In genomic region chr2:153345454-153346220, GRCm38 (mm10) we compare ENCODE assay signal across 8 mouse cellular contexts. TPM values are rescaled to one million over a fixed set of nuclear protein-coding genes. Genes with fewer than 3 reads are reported as not detected.
DNase-seq lines count a peak whose midpoint lies in the region; ATAC-seq and TF ChIP-seq lines count a peak whose summit lies in the region.

Gene Asxl1, plus strand, starts transcription at chr2:153345829.

- peak within 1 kb of the TSS; percentile 93 for H3K4me3 ChIP-seq in G1E (ENCODE audit: low read depth, low read length)
- H3K4me3 ChIP-seq in forebrain, embryonic 16.5 days (replicated peaks; ENCODE audit: low read length), result peak within 1 kb of the TSS; percentile 82
- H3K4me3 ChIP-seq in layer of hippocampus, adult 2 months, result peak within 1 kb of the TSS; percentile 90
- H3K4me3 ChIP-seq in lung, embryonic 14.5 days (ENCODE audit: low read depth, low read length), result peak within 1 kb of the TSS; percentile 86
- peak within 1 kb of the TSS; percentile 94 for H3K4me3 ChIP-seq in olfactory bulb, adult 2 months (ENCODE audit: insufficient read depth, low read depth, low read length)
- peak within 1 kb of the TSS; percentile 97 for H3K4me3 ChIP-seq in thymus, adult 2 months (ENCODE audit: control insufficient read depth, insufficient read depth, low read length)

- H3K36me3 ChIP-seq in G1E (replicated peaks), result peaks cover 19% of the 10 kb centered on the region
- H3K36me3 ChIP-seq in forebrain, embryonic 16.5 days (ENCODE audit: control insufficient read depth, insufficient read depth), result no peaks in the 10 kb centered on the region
- H3K36me3 ChIP-seq in lung, embryonic 14.5 days (ENCODE audit: insufficient read depth), result peaks cover 14% of the 10 kb centered on the region; the same call in 1 of the 2 replicates
- no peaks in the 10 kb centered on the region for H3K36me3 ChIP-seq in thymus, adult 2 months (ENCODE audit: control insufficient read depth, insufficient read depth, low read length)

- peak within 1 kb of the TSS; percentile 83 for H3K4me2 ChIP-seq in forebrain, embryonic 16.5 days (ENCODE audit: low read length)
- H3K4me2 ChIP-seq in lung, embryonic 14.5 days, result peak within 1 kb of the TSS; percentile 85

- peak; percentile 88 for DNase-seq in G1E (ENCODE audit: low spot score)
- DNase-seq in cerebellum, adult 18-20 months, result peak; percentile 91 to 95
- DNase-seq in heart, postnatal 36 days, result peak; percentile 88 to 92
- DNase-seq in layer of hippocampus, adult 2 months (ENCODE audit: low spot score in 2 of 2), result peak; percentile 95 to 98
- DNase-seq in lung, embryonic 14.5 days, result peak; percentile 98
- peak; percentile 96 for DNase-seq in thymus, adult 2 months

- H3K4me1 ChIP-seq in G1E (ENCODE audit: insufficient read depth, low read depth, low read length), result peaks cover 52% of the 10 kb centered on the region
- peaks cover 31% of the 10 kb centered on the region for H3K4me1 ChIP-seq in forebrain, embryonic 16.5 days (replicated peaks; ENCODE audit: control insufficient read depth, insufficient read depth, low read length)
- peaks cover 22% of the 10 kb centered on the region for H3K4me1 ChIP-seq in lung, embryonic 14.5 days (ENCODE audit: insufficient read depth)
- no peaks in the 10 kb centered on the region for H3K4me1 ChIP-seq in olfactory bulb, adult 2 months (ENCODE audit: control insufficient read depth, insufficient read depth, low read length)
- H3K4me1 ChIP-seq in thymus, adult 2 months (replicated peaks; ENCODE audit: control insufficient read depth, insufficient read depth, low read length), result peaks cover 2% of the 10 kb centered on the region

- intact Hi-C loops in heart, postnatal 36 days (cut with DNase I), result loop anchor here (2.0 to 5.0 kb wide), 3 partner anchors 47 to 183 kb away; partner anchors contain the start of gene Tm9sf4

- WGBS in forebrain, embryonic 16.5 days, result under 1% methylated on average over 74 of the region's 79 CpGs
- WGBS in lung, embryonic 14.5 days, result under 1% methylated on average over 77 of the region's 79 CpGs
- under 1% methylated on average over 79 of the region's 79 CpGs for WGBS in olfactory bulb, adult 2 months
- WGBS in thymus, adult 2 months, result under 1% methylated on average over 79 of the region's 79 CpGs

- peak; percentile 30; the same call in 1 of the 2 replicates for TF ChIP-seq POLR2A in olfactory bulb, adult 2 months (IDR thresholded peaks at IDR 0.05; ENCODE audit: insufficient read depth, low read depth, low read length)
- TF ChIP-seq POLR2A in thymus, adult 2 months (IDR thresholded peaks at IDR 0.05; ENCODE audit: control insufficient read depth, extremely low read depth, insufficient read depth, low read length, poor library complexity), result peak; percentile 61

- no peaks in the 10 kb centered on the region for H3K27me3 ChIP-seq in G1E (ENCODE audit: insufficient read depth, low read length)
- H3K27me3 ChIP-seq in forebrain, embryonic 16.5 days (replicated peaks; ENCODE audit: control insufficient read depth, insufficient read depth, low read length), result no peaks in the 10 kb centered on the region
- H3K27me3 ChIP-seq in lung, embryonic 14.5 days (ENCODE audit: insufficient read depth, low read length), result no peaks in the 10 kb centered on the region
- H3K27me3 ChIP-seq in thymus, adult 2 months (ENCODE audit: control insufficient read depth, insufficient read depth, low read length), result no peaks in the 10 kb centered on the region

- no peak for TF ChIP-seq CTCF in G1E (IDR thresholded peaks at IDR 0.05; ENCODE audit: low read depth, low read length)
- TF ChIP-seq CTCF in layer of hippocampus, adult 2 months (conservative IDR thresholded peaks at IDR 0.05), result no peak
- TF ChIP-seq CTCF in lung, embryonic 14.5 days (IDR thresholded peaks at IDR 0.05; ENCODE audit: low read depth), result no peak
- TF ChIP-seq CTCF in olfactory bulb, adult 2 months (IDR thresholded peaks at IDR 0.05; ENCODE audit: insufficient read depth, low read depth, low read length), result no peak
- TF ChIP-seq CTCF in thymus, adult 2 months (IDR thresholded peaks at IDR 0.05; ENCODE audit: borderline replicate concordance, control insufficient read depth, extremely low read depth, insufficient read depth, low read length, poor library complexity), result 0 out of 2 replicates have a peak, but pooled peaks have one; percentile 9

- H3K27ac ChIP-seq in forebrain, embryonic 16.5 days (ENCODE audit: low read length), result peak within 1 kb of the TSS; percentile 95
- peak within 1 kb of the TSS; percentile 99 for H3K27ac ChIP-seq in layer of hippocampus, adult 2 months
- peak within 1 kb of the TSS; percentile 99 for H3K27ac ChIP-seq in lung, embryonic 14.5 days (ENCODE audit: low read depth)
- H3K27ac ChIP-seq in olfactory bulb, adult 2 months (ENCODE audit: insufficient read depth, low read depth, low read length), result peak within 1 kb of the TSS; percentile 99
- H3K27ac ChIP-seq in thymus, adult 2 months (ENCODE audit: control insufficient read depth, insufficient read depth, low read length), result peak within 1 kb of the TSS; percentile 87

- peak within 1 kb of the TSS; percentile 87 for H3K9ac ChIP-seq in forebrain, embryonic 16.5 days (replicated peaks; ENCODE audit: low read depth, low read length)
- peak within 1 kb of the TSS; percentile 99 for H3K9ac ChIP-seq in lung, embryonic 14.5 days

- no peaks in the 10 kb centered on the region for H3K9me3 ChIP-seq in G1E (replicated peaks)
- H3K9me3 ChIP-seq in forebrain, embryonic 16.5 days (ENCODE audit: control insufficient read depth, low read length), result no peaks in the 10 kb centered on the region
- no peaks in the 10 kb centered on the region for H3K9me3 ChIP-seq in lung, embryonic 14.5 days (ENCODE audit: low read depth, low read length)

- ATAC-seq in G1E (ENCODE audit: extremely low read depth, insufficient number of reproducible peaks, low FRiP score, poor library complexity, severe bottlenecking), result peak; percentile 82
- ATAC-seq in forebrain, embryonic 16.5 days, result peak; percentile 99
- peak; percentile 97 for ATAC-seq in lung, embryonic 14.5 days (ENCODE audit: insufficient read depth)

RNA-seq across cellular contexts. Expression of gene Asxl1, which starts in this region (rescaled TPM):
- total RNA-seq in G1E (2014; fragmentation: Nextera tagmentation), result 50.0 and 51.9 TPM in 2 replicates
- 45.8 and 54.3 TPM in 2 replicates for total RNA-seq in G1E (2017)
- polyA plus RNA-seq in G1E (2012), result 16.8 and 17.4 TPM in 2 replicates
- polyA plus RNA-seq in forebrain, embryonic 16.5 days (2015; fragmentation: Nextera tagmentation; extraction: Ambion mirVana), result 10.9 and 11.3 TPM in 2 replicates
- total RNA-seq in heart, postnatal 36 days (2021), result 10 to 100 TPM; 23.5 to 23.8 TPM
- 10 to 100 TPM; 34.6 to 34.9 TPM for total RNA-seq in layer of hippocampus, adult 2 months (2021)
- 23.7 and 26.0 TPM in 2 replicates for polyA plus RNA-seq in lung, embryonic 14.5 days (2014; fragmentation: Nextera tagmentation; extraction: Ambion mirVana)
- polyA plus RNA-seq in olfactory bulb, adult 2 months (2012; ENCODE audit: insufficient read depth, insufficient read length, low replicate concordance, missing spikeins), result 329 TPM in 1 of 2 replicates, not detected in the other
- polyA plus RNA-seq in thymus, adult 2 months (2012; rRNA removed), result 30.1 and 36.3 TPM in 2 replicates

Comparison
In these comparisons a context has a peak if more than half of its experiments do, and no peak if none do; other contexts are left out.
1. Peak in every context shown above with its lines: DNase-seq, ATAC-seq, H3K4me3 ChIP-seq and H3K27ac ChIP-seq.